Mouse (Mus musculus) B cell, adult 2 months (primary cell): Measurements from ENCODE around the gene Gm21897.
"Not testable (repeated sequence)": the region's sequence is repeated elsewhere in the genome, so short reads cannot be mapped to it uniquely, and the experiment has no call there.

Experiments used
- DNase-seq, 2 experiments: peaks; one replicate each; pipeline ENCODE4 v3.0.0; 2022

Gene Gm21897

DNA sequence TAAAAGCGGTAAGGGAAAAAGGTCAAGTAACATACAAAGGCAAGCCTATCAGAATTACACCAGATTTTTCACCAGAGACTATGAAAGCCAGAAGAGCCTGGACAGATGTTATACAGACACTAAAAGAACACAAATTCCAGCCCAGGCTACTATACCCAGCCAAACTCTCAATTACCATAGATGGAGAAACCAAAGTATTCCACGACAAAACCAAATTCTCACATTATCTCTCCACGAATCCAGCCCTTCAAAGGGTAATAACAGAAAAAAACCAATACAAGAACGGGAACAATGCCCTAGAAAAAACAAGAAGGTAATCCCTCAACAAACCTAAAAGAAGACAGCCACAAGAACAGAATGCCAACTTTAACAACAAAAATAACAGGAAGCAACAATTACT is at the start of gene Gm21897:
Gm21897 (plus strand) TSS at position 301 of the 400 bp plus-strand sequence.
- DNase-seq, result not testable (repeated sequence)

GRCm38 (mm10) chr16:15272291-15272690 is 45.0 kb upstream of the Gm21897 start:
- no peak for DNase-seq

DNA sequence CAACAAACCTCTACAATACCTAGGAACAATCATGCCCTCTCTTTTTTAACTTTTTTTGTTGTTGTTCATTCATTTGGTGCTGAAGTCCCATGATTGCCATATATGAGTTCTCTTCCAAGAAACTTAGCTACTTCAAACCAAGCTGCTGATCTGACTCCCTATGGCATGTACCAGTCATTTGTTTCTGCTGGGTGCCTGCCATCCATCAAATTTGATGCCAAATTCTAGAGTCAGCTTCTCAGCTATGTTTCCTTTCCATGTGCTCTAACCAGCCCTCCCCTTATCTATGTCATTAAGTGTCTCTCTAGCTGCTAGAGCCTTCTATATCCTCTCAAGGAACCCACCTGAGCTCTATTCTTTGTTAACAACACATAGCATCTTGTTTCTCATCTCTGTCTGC is 39.8 kb upstream of the Gm21897 start:
- no peak for DNase-seq

DNA sequence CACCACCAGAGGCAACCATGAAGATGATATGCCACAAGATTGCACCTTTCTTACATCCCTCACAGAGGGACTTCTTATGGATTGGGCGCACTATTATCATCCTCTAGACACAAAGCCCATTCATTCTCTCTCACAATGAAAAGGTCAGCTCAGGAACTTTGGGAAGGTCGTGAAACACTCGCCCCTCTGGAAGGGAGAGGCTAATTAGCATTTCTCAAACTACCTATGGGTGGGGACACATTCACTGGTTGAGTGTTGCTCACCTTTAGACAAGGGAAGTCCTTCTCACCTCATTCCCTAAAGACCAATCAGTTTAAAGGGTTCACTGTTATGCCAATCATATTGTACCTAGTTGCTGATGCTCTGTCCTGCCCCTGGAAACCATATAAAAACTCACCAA is 24.2 kb upstream of the Gm21897 start:
- DNase-seq, result no peak

GRCm38 (mm10) chr16:15294289-15294688 is 23.0 kb upstream of the Gm21897 start:
- DNase-seq, result no peak

DNA sequence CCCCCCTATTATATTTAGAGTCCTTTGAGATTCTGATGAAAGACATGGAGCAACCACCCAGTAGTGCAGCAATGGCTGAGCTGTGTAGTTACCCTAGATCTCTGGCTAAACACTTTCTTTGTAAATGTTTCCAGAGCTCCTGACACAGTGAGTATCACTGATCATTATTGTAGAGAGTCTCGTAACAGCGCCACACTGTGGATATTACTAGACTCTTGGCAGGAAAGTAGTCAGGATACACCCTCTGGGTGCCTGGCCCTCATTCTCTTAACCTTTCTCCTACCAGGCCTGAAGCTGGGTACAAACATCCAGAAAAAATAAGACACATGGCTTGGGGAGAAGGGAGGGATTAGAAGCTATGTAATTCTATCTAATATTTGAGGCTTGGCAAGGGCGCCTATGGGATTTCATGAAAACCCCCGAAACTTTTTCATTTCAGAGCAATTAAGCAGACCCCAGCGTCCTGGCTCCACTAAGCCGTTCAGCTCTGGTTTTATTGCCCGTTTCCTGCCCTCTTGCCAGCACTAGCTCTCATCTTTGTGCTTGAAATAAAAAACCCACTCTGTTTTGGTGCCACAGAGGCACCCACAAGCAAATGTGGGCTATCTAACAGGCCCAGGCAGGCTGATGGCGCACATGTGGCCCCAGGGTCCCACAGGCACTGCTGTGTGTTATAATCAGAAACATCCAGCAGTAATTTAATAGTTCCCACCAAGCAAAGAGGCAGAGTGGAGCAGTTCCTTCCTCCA is 22.2 kb upstream of the Gm21897 start:
- DNase-seq, result no peak

DNA sequence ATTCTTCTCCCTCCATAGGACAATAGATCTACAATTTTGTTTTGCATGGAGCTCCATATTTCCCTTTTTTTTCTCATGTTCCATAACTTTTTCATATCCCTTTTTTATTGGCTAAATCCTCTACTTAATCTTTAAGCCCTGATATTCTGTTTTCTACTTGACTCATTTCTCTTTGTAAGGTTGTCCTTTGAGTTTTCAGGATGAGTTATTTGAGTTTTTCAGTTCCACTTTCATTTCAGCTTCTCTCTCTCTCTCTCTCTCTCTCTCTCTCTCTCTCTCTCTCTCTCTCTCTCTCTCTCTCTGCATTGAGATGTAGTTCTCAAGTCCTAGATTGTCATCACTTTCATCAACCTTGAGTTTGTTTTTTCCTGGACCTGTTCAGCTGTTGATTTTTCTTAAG is 17.3 kb downstream of the Gm21897 start:
- DNase-seq, result no peak

DNA sequence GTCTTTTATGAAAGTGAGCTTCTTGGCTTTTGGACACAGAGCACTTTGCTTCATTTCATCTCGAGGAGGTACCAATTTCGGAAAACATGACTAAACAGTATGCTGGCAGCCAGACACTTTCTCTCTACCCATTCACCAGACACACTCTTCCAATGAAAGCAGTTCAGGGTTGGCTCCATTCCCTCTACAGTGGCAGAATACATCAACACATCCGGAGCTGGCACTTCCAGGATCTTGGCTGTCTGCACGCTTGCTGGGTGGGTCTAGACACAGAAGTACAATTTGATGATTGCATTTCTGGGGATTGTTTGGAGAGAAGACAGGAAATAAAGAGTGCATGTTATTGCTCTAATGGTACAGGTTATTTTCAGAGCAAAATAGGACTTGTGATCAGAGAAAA is 21.8 kb downstream of the Gm21897 start:
- no peak for DNase-seq

DNA sequence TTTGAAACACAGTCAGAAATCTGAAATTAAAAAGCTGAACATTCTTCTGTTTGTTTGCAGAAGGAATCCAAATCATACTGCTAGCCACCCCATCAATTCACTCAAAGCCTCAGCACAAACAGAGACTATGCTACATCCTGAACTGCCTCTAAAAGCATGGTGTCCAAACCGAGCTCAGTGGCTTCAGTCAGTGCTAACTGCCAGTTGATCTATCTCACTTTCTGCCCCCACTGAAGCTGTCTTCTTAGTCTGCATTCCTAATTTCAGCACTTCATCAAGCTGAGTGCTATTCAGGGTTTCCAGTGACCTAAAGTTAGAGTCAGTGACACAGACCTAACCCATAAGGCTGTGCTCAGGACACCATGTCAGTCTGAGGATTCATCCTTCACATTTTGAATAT is 28.8 kb downstream of the Gm21897 start:
- DNase-seq, result no peak

DNA sequence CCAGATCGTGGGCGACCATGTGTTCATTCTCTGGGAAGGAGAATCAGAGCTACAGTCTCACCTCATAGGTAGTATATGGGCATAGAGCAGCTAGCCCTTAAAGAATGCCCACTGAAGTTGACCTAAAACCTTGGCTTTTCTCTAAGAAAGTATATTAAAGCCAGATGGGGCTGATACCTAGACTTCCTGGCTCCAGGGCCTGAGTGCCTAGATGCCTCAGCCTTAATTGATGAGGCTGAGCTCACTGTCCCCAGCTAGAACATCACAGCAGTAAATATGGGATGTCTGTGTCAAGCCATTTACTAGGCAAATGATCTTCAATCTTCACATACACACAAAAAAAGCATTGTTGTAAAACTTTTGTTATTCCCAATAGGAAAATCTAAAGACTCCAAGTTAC is 32.1 kb downstream of the Gm21897 start:
- no peak for DNase-seq

DNA sequence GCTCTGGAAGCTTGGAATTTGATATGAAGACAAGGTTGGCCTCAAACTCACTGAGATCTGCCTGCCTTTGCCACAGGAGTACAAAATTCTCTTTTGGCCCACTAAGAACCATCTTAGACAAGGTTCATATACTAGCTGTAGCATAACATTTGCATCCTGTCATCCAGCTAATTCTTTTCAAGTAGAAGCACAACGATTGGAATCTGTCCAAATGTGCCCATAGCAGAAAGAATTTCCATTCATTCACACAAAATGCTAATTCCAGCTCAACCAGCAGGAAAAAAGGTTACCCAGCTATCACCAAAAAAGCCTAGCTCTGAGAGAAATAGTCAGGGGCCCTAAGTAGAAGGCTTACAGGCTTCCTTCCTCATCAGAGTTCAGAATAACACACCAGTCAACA is 34.0 kb downstream of the Gm21897 start:
- no peak for DNase-seq

DNA sequence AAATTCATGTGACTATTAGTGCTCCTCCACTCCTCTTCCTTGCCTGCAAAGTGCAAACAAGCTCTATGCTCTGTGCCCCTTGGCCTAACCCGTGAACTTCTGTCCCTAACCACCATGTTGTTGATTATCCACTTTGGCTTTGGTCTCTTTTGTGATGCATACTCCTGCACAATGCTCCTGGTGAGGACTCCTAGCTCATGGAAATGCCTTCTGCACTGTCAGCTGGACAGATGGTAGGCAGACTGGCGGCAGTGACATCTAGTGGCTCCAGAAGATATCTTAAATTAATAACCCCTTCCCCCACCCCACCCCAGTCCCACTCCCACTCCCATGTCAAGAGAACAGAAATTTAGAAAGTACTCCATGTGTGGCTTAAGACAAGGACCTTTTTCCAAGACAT is 35.1 kb downstream of the Gm21897 start:
- DNase-seq, result no peak

- DNase-seq, result no peak
Measured at GRCm38 (mm10) chr16:15354901-15355300, 37.6 kb downstream of the Gm21897 start.

- DNase-seq, result no peak
Measured at GRCm38 (mm10) chr16:15355339-15355738, 38.1 kb downstream of the Gm21897 start.

DNA sequence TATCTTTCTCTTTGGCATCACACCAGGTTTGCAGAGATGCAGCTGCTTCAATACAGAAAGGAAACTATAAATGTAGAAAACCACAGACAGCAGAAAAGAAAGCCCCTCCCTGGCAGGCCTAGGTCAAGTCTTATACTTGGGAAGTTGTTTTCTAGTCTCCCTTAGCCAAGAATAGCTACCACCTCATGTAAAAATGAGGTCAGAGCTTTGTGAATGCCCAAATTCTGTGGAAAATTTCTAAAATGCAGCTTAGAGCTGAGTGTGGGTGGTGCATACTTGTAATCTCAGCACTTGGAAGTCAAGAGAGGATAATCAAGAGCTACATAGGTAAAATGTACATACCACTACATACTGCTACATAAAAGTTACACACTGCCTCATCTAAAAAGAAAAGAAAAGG is 40.5 kb downstream of the Gm21897 start:
- DNase-seq, result no peak

DNA sequence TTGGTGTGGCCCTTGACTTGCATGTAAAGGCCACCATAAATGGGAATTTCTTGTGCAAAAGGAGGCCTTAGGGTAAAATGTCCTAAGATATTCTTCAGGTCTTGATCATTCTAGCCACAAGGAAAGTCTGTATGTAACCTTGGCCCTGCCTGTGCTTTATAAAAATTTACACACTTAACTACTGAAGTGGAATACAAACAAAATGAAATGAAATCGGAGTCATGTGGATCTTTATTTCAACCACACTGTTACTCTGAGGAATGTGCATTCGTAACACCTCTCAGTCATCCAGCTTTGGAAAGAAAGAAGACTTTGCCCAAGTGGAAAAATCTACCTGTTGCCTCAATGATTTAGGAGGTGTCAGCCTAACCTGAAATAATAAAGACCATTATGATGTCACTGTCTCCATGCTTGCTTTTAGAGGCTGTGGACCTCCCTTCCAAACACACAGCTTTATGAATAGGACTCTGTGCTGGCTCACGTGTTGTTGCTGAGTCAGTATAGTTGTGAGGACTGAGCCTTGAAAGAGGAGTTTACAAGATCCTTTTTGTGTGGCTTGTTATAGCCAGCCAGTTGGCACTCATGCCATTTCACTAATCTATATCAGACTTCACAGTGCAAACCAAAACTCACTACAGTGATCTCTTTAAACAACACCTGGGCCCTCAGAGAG is 42.0 kb downstream of the Gm21897 start:
- DNase-seq, result no peak

DNA sequence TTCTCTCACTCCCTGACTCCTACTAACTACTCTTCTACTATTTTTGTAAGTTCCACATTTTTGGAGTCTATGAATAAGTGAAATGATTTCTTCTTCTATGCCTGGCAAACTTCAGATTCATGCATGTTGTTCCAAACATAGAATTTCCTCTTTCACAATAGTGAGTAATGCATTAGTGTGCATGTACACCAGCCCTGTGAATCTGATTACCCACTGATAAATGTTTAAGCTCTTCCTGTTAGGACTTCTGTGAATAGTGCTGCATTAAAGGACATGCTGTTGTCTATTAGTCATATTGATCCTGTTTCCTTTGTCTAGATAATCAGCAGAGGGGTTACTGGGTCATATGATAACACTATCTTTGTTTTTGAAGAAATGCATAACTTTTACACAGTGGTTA is 43.6 kb downstream of the Gm21897 start:
- DNase-seq, result no peak
